Mouse (Mus musculus) erythroblast, adult 5-6 weeks (primary cell): ENCODE measurements around the gene Plcxd3. TPM values are rescaled to one million over a fixed set of nuclear protein-coding genes. Genes with fewer than 3 reads are reported as not detected.
"Not testable (repeated sequence)": the region's sequence is repeated elsewhere in the genome, so short reads cannot be mapped to it uniquely, and the experiment has no call there.

Source experiments
- ATAC-seq: replicated peaks from 2 replicates; pipeline ENCODE4 v1.8.0; 2016; ENCODE audit warnings: moderate number of reproducible peaks, mild to moderate bottlenecking, moderate TSS enrichment, inconsistent platforms; ENCODE audit not compliant: poor library complexity, low FRiP score, severe bottlenecking
- total RNA-seq, 2 experiments: library from RNA; stranded (forward) in 1 of 2; stranded (reverse) in 1 of 2; fragments of 150-400 nt in 1 of 2; fragments of 200-764, 138-1000 nt in 1 of 2; gene quantifications; 2 replicates each; pipeline versions ENCODE4 v1.2.3 to v1.2.4; 2015 to 2017; ENCODE audit warnings: low replicate concordance in 2 of 2

Plcxd3 gene
- total RNA-seq, 2 experiments from 2014 or later, result not detected

GRCm38 (mm10) chr15:4524598-4524997 lies 149.3 kb downstream of the Plcxd3 start:
- ATAC-seq, result no peak

GRCm38 (mm10) chr15:4533700-4534099 lies 158.4 kb downstream of the Plcxd3 start:
- ATAC-seq, result no peak

DNA sequence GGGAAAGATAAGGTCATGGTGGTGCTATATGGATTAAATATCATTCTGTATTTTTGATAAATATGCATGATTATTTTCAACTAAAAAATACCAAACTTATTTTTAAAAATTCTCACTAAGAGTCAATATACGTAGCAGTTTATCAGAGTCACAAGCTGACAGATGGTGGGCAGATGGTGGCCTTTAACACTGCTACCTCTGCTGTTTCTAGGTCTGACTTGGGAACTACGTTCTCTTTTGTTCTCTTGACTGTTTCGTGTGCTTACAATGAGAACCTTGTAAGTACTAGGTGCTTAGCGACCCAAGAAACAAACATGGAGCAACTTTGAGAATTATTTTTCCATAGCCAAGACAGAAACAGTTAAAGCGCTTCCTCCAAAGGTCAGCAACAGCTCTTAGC lies 183.8 kb downstream of the Plcxd3 start:
- ATAC-seq, result no peak

DNA sequence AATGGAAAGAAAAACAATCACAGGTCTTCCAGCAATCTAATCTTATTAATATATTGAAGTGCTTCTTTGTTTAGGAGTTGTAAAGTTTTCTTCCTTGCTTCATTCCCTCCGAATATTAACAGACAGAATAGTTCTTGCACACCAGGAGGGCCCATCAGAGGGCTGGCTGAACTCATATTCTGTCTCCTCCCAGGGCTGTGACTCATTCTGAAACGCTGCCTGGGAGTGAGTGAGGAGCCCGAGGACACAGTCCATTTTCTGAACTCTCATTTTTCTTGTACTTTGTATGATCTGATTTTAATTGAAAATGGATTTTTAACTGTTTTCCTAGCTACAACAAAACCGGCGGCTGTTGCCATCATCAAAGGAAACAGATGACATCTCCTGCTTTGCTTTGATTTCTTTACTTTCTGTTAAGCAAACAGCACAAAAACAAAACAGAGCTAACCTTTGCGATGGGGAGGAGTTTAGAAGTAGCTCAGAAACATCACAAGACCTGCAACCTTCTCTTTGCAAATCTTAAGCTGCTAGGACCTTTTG lies 186.2 kb downstream of the Plcxd3 start:
- no peak for ATAC-seq

GRCm38 (mm10) chr15:4595521-4595920 lies 220.2 kb downstream of the Plcxd3 start:
- not testable (repeated sequence) for ATAC-seq

GRCm38 (mm10) chr15:4598661-4599060 lies 223.4 kb downstream of the Plcxd3 start:
- not testable (repeated sequence) for ATAC-seq

GRCm38 (mm10) chr15:4599331-4599730 lies 224.0 kb downstream of the Plcxd3 start:
- ATAC-seq, result not testable (repeated sequence)

- ATAC-seq, result no peak
Measured at GRCm38 (mm10) chr15:4605630-4606029, 230.3 kb downstream of the Plcxd3 start.
